Mouse (Mus musculus) heart, embryonic 13.5 days (tissue): Measurements from ENCODE around the gene Ttc28. TPM values are rescaled to one million over a fixed set of nuclear protein-coding genes. Genes with fewer than 3 reads are reported as not detected.

Source experiments
- ATAC-seq: fragments of 200-750 bp; cut with Nextera tagmentation; 2 replicates; pipeline ENCODE4 v1.8.0; 2017; ENCODE audit warnings: moderate TSS enrichment; ENCODE audit not compliant: insufficient number of reproducible peaks, low FRiP score, low TSS enrichment; ENCODE audit errors: extremely low read depth
- H3K27ac ChIP-seq: fragments of 300-500 bp; sonication (generic); replicated peaks from 2 replicates; pipeline ENCODE4 v1.5.1; 2015; ENCODE audit warnings: moderate library complexity, mild to moderate bottlenecking, inconsistent platforms
- H3K27me3 ChIP-seq: fragments of 300-500 bp; sonication (generic); replicated peaks from 2 replicates; pipeline ENCODE4 v1.6.1; 2015; ENCODE audit warnings: mild to moderate bottlenecking, inconsistent platforms
- H3K36me3 ChIP-seq: fragments of 300-500 bp; sonication (generic); 2 replicates; pipeline ENCODE4 v1.6.1; 2015; ENCODE audit warnings: mild to moderate bottlenecking, inconsistent platforms
- H3K4me1 ChIP-seq: fragments of 300-500 bp; sonication (generic); 2 replicates; pipeline ENCODE4 v1.6.1; 2015; ENCODE audit warnings: inconsistent platforms
- H3K4me2 ChIP-seq: fragments of 300-500 bp; sonication (generic); 2 replicates; pipeline ENCODE4 v1.6.1; 2015; ENCODE audit warnings: inconsistent platforms, mild to moderate bottlenecking, moderate library complexity
- H3K4me3 ChIP-seq: fragments of 300-500 bp; sonication (generic); 2 replicates; pipeline ENCODE4 v1.5.1; 2015; ENCODE audit warnings: moderate library complexity, mild to moderate bottlenecking, inconsistent platforms
- H3K9ac ChIP-seq: fragments of 300-500 bp; sonication (generic); 2 replicates; pipeline ENCODE4 v1.6.1; 2015; ENCODE audit warnings: inconsistent platforms, mild to moderate bottlenecking, moderate library complexity
- H3K9me3 ChIP-seq: fragments of 300-500 bp; sonication (generic); 2 replicates; pipeline ENCODE4 v1.6.1; 2016; ENCODE audit warnings: inconsistent platforms
- WGBS: fragments of 180-500 bp; shearing (Covaris S2); methylation state at CpG from one replicate; pipeline ENCODE4 v1.1.7; 2015; ENCODE audit warnings: mixed read lengths; 5-methylcytosine and 5-hydroxymethylcytosine counted together
- polyA plus RNA-seq: library from polyadenylated mRNA; unstranded; fragments of >200 nt; fragmentation: Nextera tagmentation; extraction: Ambion mirVana; gene quantifications from 2 replicates; pipeline ENCODE4 v1.2.1, GENCODE M21; 2015

Ttc28 gene
- polyA plus RNA-seq, 1 experiment from 2014 or later = 7.6 TPM

DNA sequence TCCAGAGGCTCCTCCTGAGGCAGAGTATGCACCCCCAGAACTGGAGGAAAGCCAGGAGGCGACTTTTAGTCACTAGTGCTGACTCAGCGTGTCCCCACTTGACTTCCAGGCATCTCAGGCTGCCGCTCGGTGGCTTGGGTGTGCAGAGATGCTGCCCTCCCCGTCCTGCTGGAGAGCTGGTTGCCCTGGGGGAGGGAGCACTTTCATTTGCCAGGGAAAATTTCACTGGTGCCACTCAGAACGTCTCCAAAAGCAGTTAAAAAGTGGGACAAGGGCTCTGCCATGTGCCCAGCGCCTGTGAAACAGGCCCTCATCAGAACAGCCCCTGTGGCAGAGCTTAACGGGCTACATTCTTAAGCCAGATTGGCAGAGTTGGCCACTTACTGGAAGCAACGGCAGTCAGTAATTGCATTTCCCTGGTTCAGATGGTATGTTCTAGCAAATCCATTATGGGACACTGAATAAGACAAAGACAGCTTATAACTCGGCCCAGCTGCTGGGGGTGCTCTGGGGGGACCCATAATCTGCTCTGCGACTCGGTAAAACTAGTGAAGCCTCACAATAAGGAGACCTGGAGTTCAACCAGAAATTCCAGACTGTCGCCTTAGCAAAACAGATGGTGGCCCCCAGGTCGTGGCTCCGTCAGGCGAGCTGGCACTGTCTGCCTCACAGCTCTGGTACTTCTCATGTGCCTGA lies 321.5 kb downstream of the Ttc28 start:
- H3K4me2 ChIP-seq = no peak overlapping the region
- H3K4me1 ChIP-seq = peaks cover 30% of the 10 kb centered on the region
- no peak overlapping the region for H3K4me3 ChIP-seq
- 0 out of 2 replicates have a peak overlapping the region, but pooled peaks have one; percentile 24 for H3K9ac ChIP-seq
- ATAC-seq = no peak
- H3K9me3 ChIP-seq = no peaks in the 10 kb centered on the region
- no peaks in the 10 kb centered on the region for H3K36me3 ChIP-seq
- WGBS = 54% methylated on average over 16 of the region's 16 CpGs
- no peak overlapping the region for H3K27ac ChIP-seq
- H3K27me3 ChIP-seq = peaks cover 8% of the 10 kb centered on the region; the same call in 1 of the 2 replicates

- WGBS = 70% methylated on average over 5 of the region's 5 CpGs
- no peak for ATAC-seq
- Histone ChIP-seq H3K36me3 (no peaks in the 10 kb centered on the region), H3K27me3 (peaks cover 8% of the 10 kb centered on the region; the same call in 1 of the 2 replicates), H3K4me2 (no peak overlapping the region), H3K27ac (no peak overlapping the region), H3K4me3 (no peak overlapping the region), H3K9me3 (no peaks in the 10 kb centered on the region), H3K4me1 (peaks cover 43% of the 10 kb centered on the region), H3K9ac (no peak overlapping the region)
Measured at GRCm38 (mm10) chr5:111204221-111204620, 324.6 kb downstream of the Ttc28 start.

DNA sequence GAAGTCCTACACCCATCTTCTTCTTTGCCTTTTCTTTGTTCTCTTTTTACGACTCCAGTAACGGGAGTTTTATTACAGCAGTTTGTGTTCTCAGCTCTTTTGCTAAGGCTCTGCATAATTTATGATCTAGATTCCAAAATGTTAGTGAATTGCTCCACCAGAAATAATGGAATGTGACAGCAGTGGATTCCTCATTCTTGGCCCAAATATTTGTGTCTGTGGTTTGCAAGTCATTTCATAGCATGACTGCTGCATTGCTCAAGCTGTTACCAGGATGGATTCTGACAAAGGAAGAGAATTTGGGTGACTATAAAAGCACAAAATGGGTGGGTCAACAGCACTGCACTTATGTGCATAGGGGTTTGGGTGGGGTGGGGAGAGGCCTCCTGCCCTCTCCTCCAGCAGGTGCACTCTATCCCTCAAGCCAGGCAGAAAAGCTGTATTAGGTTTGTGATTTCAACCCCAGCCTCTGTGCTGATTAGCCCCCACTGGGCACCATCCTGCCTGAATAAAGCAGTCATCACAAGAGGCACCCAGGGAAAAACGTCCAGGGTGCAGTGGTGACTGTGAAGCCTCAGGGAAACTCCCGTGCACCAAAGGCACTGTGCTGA lies 325.5 kb downstream of the Ttc28 start:
- H3K4me2 ChIP-seq = no peak overlapping the region
- WGBS = 59% methylated on average over 4 of the region's 4 CpGs
- peaks cover 11% of the 10 kb centered on the region; the same call in 1 of the 2 replicates for H3K27me3 ChIP-seq
- no peak overlapping the region for H3K9ac ChIP-seq
- no peak overlapping the region for H3K27ac ChIP-seq
- no peaks in the 10 kb centered on the region for H3K9me3 ChIP-seq
- H3K36me3 ChIP-seq = no peaks in the 10 kb centered on the region
- H3K4me1 ChIP-seq = peaks cover 41% of the 10 kb centered on the region
- H3K4me3 ChIP-seq = no peak overlapping the region
- no peak for ATAC-seq

- H3K9ac ChIP-seq = no peak overlapping the region
- ATAC-seq = no peak
- H3K4me2 ChIP-seq = no peak overlapping the region
- no peaks in the 10 kb centered on the region for H3K9me3 ChIP-seq
- peaks cover 34% of the 10 kb centered on the region for H3K4me1 ChIP-seq
- no peaks in the 10 kb centered on the region for H3K36me3 ChIP-seq
- H3K4me3 ChIP-seq = no peak overlapping the region
- WGBS = 44% methylated on average over 4 of the region's 4 CpGs
- H3K27me3 ChIP-seq = peaks cover 11% of the 10 kb centered on the region; the same call in 1 of the 2 replicates
- H3K27ac ChIP-seq = 0 out of 2 replicates have a peak overlapping the region, but pooled peaks have one; percentile 24
Measured at GRCm38 (mm10) chr5:111205817-111206216, 326.2 kb downstream of the Ttc28 start.

DNA sequence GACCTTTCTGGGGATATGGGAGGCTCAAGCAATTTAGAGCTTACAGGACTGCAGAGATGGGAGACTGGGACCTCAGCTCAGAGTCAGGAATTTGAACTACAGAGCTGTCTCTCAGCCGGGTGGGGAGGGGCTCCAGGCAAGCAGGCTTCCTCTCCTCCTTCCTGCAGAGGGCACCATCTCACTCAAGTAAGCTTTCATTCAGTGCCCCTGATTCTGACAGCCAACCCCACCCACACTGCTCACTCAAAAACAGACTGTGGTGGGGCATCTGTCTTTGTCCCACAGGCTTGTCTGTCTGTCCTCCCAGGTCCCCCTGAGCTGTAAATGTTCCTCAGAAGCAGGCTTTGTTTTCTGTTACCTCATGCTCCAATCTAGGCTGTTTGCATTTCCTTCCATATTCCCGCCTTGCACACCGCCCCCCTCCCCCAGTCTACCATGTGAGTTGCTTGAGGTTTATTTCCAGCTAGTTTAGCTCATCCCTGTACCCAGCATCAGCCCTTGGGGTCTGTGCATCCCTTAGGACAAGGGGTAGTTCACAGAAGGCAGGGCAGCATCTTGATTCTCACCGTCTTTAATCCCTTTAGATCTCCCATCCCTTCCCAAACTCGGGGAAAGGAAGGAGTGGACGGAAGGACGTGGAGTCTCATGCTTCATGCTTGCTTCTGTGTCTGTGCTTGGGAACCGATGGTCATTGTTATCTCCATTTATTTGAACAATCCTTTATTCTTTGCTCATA lies 328.5 kb downstream of the Ttc28 start:
- WGBS = 36% methylated on average over 8 of the region's 8 CpGs
- Histone ChIP-seq H3K27me3 (peaks cover 11% of the 10 kb centered on the region; the same call in 1 of the 2 replicates), H3K4me1 (peaks cover 23% of the 10 kb centered on the region), H3K9me3 (no peaks in the 10 kb centered on the region), H3K4me2 (peak overlapping the region; percentile 57), H3K9ac (0 out of 2 replicates have a peak overlapping the region, but pooled peaks have one; percentile 21), H3K4me3 (peak overlapping the region; percentile 24; the same call in 1 of the 2 replicates), H3K27ac (no peak overlapping the region), H3K36me3 (no peaks in the 10 kb centered on the region)
- no peak for ATAC-seq

DNA sequence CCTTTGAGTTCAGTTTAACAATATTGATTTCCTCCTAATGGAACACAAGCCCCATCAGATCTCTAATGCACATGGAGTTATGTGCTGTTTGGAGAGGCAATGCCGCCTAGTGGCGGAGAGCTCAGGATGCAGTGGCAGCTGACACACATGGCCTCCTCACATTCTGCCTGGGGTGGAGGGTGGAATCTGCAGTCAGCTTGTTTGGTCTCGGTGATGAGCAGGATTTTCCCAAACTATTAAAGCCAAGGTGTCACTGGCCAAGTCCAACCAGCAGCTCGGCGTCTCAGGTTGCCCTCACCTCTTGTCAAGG lies 329.0 kb downstream of the Ttc28 start:
- Histone ChIP-seq H3K4me1 (peaks cover 26% of the 10 kb centered on the region), H3K4me2 (peak overlapping the region; percentile 57), H3K9ac (no peak overlapping the region), H3K27ac (no peak overlapping the region), H3K36me3 (no peaks in the 10 kb centered on the region), H3K27me3 (peaks cover 11% of the 10 kb centered on the region; the same call in 1 of the 2 replicates), H3K9me3 (no peaks in the 10 kb centered on the region), H3K4me3 (no peak overlapping the region)
- 34% methylated on average over 5 of the region's 5 CpGs for WGBS
- no peak for ATAC-seq

GRCm38 (mm10) chr5:111213935-111214450 lies 334.4 kb downstream of the Ttc28 start:
- H3K4me1 ChIP-seq = peaks cover 55% of the 10 kb centered on the region
- H3K27me3 ChIP-seq = 0 out of 2 replicates have a peak, but pooled peaks cover 7% of the 10 kb centered on the region
- H3K4me2 ChIP-seq = no peak overlapping the region
- ATAC-seq = no peak
- H3K27ac ChIP-seq = 0 out of 2 replicates have a peak overlapping the region, but pooled peaks have one; percentile 21
- no peaks in the 10 kb centered on the region for H3K9me3 ChIP-seq
- no peak overlapping the region for H3K4me3 ChIP-seq
- 49% methylated on average over 8 of the region's 8 CpGs for WGBS
- 0 out of 2 replicates have a peak overlapping the region, but pooled peaks have one; percentile 1 for H3K9ac ChIP-seq
- no peaks in the 10 kb centered on the region for H3K36me3 ChIP-seq

DNA sequence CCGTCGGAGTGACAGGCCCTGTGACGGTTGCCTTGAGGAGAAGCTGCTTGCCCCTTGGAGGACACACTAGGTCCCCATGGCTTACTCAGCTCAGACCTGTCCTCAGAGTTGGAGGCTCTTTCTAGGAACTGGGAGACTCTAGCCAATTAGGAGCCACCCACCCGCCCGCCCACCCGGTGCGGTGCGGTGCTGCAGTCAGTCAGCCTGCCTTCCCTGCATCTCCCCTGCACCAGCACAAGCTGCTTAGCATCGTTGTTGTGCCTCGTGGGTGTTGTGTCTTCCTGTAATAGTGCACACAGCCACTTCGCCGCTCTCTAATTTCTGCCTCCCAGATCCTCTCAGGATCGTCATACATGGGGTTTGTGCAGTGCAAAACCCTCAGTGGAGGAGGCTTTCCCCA lies 335.3 kb downstream of the Ttc28 start:
- 67% methylated on average over 13 of the region's 13 CpGs for whole genome bisulfite sequencing
- no peaks in the 10 kb centered on the region for H3K36me3 ChIP-seq
- H3K4me1 ChIP-seq = peaks cover 59% of the 10 kb centered on the region
- no peak overlapping the region for H3K9ac ChIP-seq
- H3K4me3 ChIP-seq = no peak overlapping the region
- H3K27ac ChIP-seq = no peak overlapping the region
- no peak overlapping the region for H3K4me2 ChIP-seq
- ATAC-seq = no peak
- H3K27me3 ChIP-seq = 0 out of 2 replicates have a peak, but pooled peaks cover 4% of the 10 kb centered on the region
- no peaks in the 10 kb centered on the region for H3K9me3 ChIP-seq

- no peak overlapping the region for H3K9ac ChIP-seq
- H3K4me1 ChIP-seq = peaks cover 64% of the 10 kb centered on the region
- WGBS = 64% methylated on average over 11 of the region's 11 CpGs
- no peak for ATAC-seq
- no peak overlapping the region for H3K4me2 ChIP-seq
- H3K4me3 ChIP-seq = no peak overlapping the region
- no peaks in the 10 kb centered on the region for H3K9me3 ChIP-seq
- no peak overlapping the region for H3K27ac ChIP-seq
- H3K36me3 ChIP-seq = no peaks in the 10 kb centered on the region
- H3K27me3 ChIP-seq = 0 out of 2 replicates have a peak, but pooled peaks cover 4% of the 10 kb centered on the region
Measured at GRCm38 (mm10) chr5:111215722-111216121, 336.1 kb downstream of the Ttc28 start.

GRCm38 (mm10) chr5:111216166-111216565 lies 336.6 kb downstream of the Ttc28 start:
- Histone ChIP-seq H3K4me2 (no peak overlapping the region), H3K9me3 (no peaks in the 10 kb centered on the region), H3K27me3 (0 out of 2 replicates have a peak, but pooled peaks cover 4% of the 10 kb centered on the region), H3K4me3 (no peak overlapping the region), H3K27ac (no peak overlapping the region), H3K9ac (no peak overlapping the region), H3K36me3 (no peaks in the 10 kb centered on the region), H3K4me1 (peaks cover 68% of the 10 kb centered on the region)
- ATAC-seq = no peak
- 75% methylated on average over 9 of the region's 9 CpGs for WGBS
